Mouse (Mus musculus) Patski (cell line): ENCODE results near the gene Enox1. TPM values are rescaled to one million over a fixed set of nuclear protein-coding genes. Genes with fewer than 3 reads are reported as not detected.

Source experiments
- ATAC-seq: fragments of 100-300 bp; one replicate; pipeline ENCODE4 v1.8.0; 2021
- CTCF ChIA-PET: fragments of 350-600 bp; sonication (Branson Sonifier 250); formaldehyde crosslinking; loops from one replicate; lab custom pipeline; 2022; ENCODE audit warnings: inconsistent platforms; lab: Charles Lee
- POLR2A ChIA-PET: fragments of 350-600 bp; sonication (Branson Sonifier 250); formaldehyde crosslinking; loops from one replicate; lab custom pipeline; 2022; ENCODE audit warnings: antibody characterized with exemption, inconsistent platforms; lab: Charles Lee
- DNase-seq: peaks from one replicate; pipeline ENCODE4 v3.0.0-alpha.2; 2011; ENCODE audit warnings: low read depth, low spot score
- H3K27me3 ChIP-seq: fragments of 371-371 bp; one replicate; pipeline ENCODE4 v1.5.1; 2021
- CTCF ChIP-seq: fragments of 100-300 bp; IDR thresholded peaks from one replicate; pipeline ENCODE4 v1.5.1; 2021
- in situ Hi-C: fragments of 300-500 bp; cut with MboI; formaldehyde crosslinking; loops from 3 replicates; pipeline ENCODE4 v1.11.1; 2018; ENCODE audit warnings: low pct_unique_long_range_greater_than_20kb, mixed read lengths
- polyA plus RNA-seq: library from polyadenylated mRNA; unstranded; gene quantifications from one replicate; pipeline ENCODE4 v1.2.3, GENCODE M21; 2021

The Enox1 gene
- polyA plus RNA-seq, 1 experiment from 2014 or later, result 2.4 TPM

DNA sequence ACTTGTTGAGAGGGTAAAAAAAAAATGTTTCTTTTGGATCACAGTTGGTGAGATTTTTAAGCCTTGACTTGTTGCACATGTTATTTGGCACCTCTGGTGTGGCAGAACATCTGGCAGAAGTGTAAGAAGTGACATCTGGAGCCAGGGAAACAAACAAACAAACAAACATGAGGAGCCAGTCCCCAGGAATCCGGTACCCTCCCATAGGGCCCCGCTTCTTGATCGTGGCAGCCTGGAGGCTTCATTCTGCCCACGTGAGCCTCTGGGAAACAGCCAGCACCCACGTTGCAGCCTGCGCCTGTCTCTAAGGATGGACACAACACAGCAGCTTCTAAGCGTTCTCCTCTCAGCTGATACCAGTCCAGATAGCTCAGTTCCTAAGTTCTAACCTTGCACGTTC is 211.8 kb downstream of the Enox1 start:
- no peak for TF ChIP-seq CTCF
- ChIA-PET CTCF (no interaction called here), POLR2A (no interaction called here)
- no peak for ATAC-seq
- no peaks in the 10 kb centered on the region for H3K27me3 ChIP-seq
- no peak for DNase-seq
- in situ Hi-C loops, result no loop called here

DNA sequence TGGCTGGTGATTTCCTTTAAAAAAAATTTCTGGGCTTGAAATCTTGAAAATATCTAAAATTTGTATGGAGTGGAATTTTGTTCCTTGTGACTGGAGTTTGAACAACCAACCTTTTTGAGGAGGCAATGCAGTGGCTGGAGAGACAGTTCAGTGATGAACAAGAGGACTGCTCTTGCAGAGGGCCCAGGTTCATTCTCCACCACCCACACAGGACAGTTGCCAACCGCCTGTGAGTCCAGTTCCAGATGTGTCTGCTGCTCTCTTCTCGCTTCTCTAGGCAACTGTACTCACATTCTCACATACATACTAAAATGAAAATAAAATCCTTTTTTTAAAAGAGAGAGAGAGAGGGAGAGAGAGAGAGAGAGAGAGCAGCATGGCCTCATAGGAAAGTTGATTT is 212.5 kb downstream of the Enox1 start:
- ATAC-seq (no peak), DNase-seq (no peak)
- in situ Hi-C loops, result no loop called here
- ChIA-PET POLR2A (no interaction called here), CTCF (no interaction called here)
- TF ChIP-seq CTCF, result no peak
- no peaks in the 10 kb centered on the region for H3K27me3 ChIP-seq

DNA sequence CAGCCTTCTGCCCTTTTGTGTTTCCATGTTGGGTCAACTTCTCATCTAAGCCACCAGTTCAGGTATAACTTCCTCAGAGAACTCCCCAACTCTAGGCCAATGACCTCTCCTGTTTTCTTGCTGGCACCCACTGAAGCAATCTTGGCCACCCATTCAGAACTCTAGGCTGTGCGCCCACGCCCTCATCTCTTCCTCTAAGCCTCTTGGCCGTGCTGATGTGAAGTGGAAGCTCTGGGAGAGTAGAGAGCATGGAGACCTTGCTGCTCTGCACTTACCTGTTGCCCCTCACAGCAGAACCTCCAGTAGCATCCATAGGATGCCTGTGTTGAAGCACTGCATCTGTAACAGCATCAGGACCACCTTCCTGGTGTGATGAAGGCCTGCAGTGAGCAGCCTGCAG is 214.0 kb downstream of the Enox1 start:
- ATAC-seq, result no peak

DNA sequence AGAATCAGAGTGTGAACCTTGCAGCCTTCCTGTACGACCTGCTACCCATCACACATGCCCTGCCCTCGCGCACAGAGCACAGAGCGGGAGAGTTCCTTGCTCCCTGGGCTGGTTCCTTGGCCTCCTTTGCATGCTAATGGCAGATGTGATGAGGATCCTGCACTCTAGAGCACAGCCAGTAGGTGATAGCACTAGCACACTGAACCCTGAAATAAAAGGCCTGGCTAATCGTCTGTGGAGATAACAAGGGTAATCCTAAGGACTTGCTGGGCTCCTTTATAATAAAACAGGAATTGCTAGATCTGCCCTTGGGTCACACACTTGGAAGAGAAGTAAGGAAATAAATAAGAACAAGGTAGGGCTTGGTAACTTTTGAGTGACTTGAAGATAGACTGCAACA is 215.4 kb downstream of the Enox1 start:
- no peaks in the 10 kb centered on the region for H3K27me3 ChIP-seq
- ChIA-PET CTCF (no interaction called here), POLR2A (no interaction called here)
- no peak for TF ChIP-seq CTCF
- in situ Hi-C loops, result no loop called here
- no peak for DNase-seq
- no peak for ATAC-seq

More for the DNA sequence above, 214.0 kb downstream of the Enox1 start:
- no peak for TF ChIP-seq CTCF
- in situ Hi-C loops, result no loop called here
- CTCF ChIA-PET, result no interaction called here
- no peaks in the 10 kb centered on the region for H3K27me3 ChIP-seq
- no peak for DNase-seq
- POLR2A ChIA-PET, result no interaction called here

DNA sequence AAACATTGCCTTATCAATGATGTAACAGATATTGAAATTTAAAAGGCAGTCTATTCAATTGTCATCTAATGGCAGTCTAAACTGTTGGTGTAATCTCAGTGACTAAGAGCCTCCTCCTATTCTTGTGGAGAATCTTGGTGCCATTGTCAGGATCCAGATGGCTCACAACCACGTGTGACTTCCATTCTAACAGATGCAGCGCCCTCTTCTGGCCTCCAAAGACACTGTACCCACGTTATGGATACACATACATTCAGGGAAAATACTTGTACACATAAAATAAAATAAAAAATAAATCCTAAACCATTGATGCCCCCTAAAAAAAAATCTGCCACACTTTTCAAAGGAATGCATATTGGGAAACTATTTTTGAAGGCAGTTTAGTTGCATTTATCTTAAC is 216.6 kb downstream of the Enox1 start:
- H3K27me3 ChIP-seq, result no peaks in the 10 kb centered on the region
- no peak for TF ChIP-seq CTCF
- POLR2A ChIA-PET, result no interaction called here
- CTCF ChIA-PET, result no interaction called here
- in situ Hi-C loops, result no loop called here
- no peak for DNase-seq
- ATAC-seq, result no peak

DNA sequence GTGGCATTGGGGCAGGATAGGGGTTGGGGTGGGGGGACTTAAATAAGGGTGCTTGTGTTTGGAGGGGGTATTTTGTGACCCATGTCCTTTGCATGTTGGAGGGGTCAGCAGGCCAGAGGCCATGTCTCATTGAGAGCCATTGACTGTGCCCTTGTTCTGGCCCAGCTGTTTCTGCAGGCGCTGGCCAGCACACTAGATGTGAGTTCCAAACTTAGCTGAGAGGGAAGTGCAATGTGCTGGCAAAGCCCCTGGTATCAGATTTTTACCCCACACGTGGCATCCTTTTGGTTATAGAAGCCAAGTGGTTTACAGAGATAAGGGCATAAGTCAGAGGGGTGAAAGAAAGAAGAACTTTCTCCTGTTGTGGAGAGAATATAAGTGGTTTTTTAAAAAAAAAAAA is 218.5 kb downstream of the Enox1 start:
- no peaks in the 10 kb centered on the region for H3K27me3 ChIP-seq
- in situ Hi-C loops, result no loop called here
- TF ChIP-seq CTCF, result no peak
- POLR2A ChIA-PET, result interaction anchor here (0.7 kb wide), 1 partner anchor 61 kb away, joined by 5 read pairs; no protein-coding TSS in a partner anchor
- no peak for ATAC-seq
- CTCF ChIA-PET, result no interaction called here
- DNase-seq, result no peak

DNA sequence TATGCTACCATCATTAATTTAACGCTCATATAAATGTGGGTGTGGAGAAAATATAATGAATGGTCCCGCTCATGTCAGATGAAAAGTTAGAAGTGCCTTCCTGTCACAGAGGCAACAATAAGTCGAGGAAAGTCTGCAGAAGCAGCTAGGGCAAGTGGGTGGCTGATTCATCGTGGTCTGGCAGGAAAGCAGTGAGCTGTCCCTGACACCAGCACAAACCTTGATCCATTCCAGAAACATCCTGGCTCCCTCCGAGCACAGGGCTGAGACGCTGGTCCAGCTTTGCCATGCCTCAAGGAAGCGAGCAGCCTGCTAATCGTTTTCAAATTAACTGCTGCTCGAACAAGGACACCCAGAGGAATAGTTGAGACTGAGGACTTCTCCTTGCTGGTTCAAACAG is 219.1 kb downstream of the Enox1 start:
- TF ChIP-seq CTCF, result no peak
- DNase-seq, result no peak

DNA sequence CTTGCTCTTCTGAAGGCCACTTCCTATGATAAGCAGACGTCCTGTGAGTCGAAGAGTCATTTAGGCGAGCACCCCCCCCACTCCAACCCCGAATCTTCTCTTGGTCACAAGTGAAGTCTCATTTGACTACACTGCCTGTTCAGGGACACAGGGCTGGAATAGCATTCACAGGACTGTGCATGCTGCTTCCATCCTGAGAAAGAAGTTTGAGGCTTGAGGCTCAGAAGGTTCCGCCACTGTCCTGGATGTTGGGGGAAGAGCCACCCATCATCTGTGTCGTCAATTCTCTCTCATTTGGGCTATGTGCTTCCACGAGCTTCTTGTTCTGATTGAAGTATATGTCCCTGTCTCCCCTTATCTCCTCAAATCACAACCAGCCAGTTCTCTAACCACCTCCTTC is 220.2 kb downstream of the Enox1 start:
- no peak for DNase-seq
- CTCF ChIA-PET, result interaction anchor here (1.3 kb wide), 1 partner anchor 14 kb away, joined by 4 read pairs; no protein-coding TSS in a partner anchor
- in situ Hi-C loops, result no loop called here

More for the DNA sequence above, 219.1 kb downstream of the Enox1 start:
- CTCF ChIA-PET, result no interaction called here
- peak; percentile 89 for ATAC-seq
- in situ Hi-C loops, result no loop called here
- POLR2A ChIA-PET, result interaction anchor here (0.7 kb wide), 1 partner anchor 61 kb away, joined by 5 read pairs; no protein-coding TSS in a partner anchor
- no peaks in the 10 kb centered on the region for H3K27me3 ChIP-seq

DNA sequence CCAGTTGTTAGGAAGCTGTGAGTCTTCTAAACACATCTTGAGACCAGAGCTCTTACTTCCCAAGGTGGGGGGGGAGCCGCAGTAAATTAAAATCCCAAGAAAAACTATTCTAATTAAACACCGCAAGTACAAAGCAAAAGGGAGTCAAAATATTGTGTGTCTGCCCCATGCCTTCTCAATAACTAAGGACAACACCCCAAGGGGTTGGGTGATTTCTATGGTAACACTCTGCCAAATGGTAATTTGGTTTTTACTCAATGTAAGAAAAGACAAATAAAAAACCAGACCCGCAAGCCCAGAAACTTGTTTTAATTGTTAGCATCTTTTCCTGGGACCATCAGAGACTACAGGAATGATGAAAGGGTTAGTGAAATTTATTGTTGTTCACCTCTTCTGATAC is 220.9 kb downstream of the Enox1 start:
- ChIA-PET CTCF (interaction anchor here (1.3 kb wide), 1 partner anchor 14 kb away, joined by 4 read pairs; no protein-coding TSS in a partner anchor), POLR2A (no interaction called here)
- no peak for TF ChIP-seq CTCF
- H3K27me3 ChIP-seq, result no peaks in the 10 kb centered on the region
- no peak for ATAC-seq
- no peak for DNase-seq
- in situ Hi-C loops, result no loop called here

More for the DNA sequence above, 220.2 kb downstream of the Enox1 start:
- no peaks in the 10 kb centered on the region for H3K27me3 ChIP-seq
- POLR2A ChIA-PET, result no interaction called here
- no peak for ATAC-seq
- no peak for TF ChIP-seq CTCF

DNA sequence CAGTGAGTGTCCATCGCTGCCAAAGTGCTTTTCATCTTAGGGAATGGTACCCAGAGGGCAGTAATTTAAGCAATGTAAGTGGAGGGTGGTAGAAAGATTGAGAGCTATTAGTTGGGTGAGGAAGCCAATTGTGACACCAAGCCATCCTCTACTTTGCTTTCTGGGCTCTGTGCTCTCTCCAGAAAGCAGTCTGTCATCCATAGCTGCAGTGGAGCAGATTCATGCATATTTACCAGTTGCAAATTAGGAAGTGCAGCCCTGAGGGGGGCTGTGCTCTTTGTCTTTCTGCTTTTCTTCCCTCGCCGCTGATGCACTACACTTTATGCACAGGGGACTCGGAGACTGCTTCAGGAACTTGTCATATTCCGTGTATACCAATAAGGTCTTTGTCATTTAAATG is 221.3 kb downstream of the Enox1 start:
- H3K27me3 ChIP-seq, result no peaks in the 10 kb centered on the region
- CTCF ChIA-PET, result no interaction called here
- POLR2A ChIA-PET, result no interaction called here
- no peak for TF ChIP-seq CTCF
- DNase-seq, result no peak
- in situ Hi-C loops, result no loop called here
- ATAC-seq, result no peak

DNA sequence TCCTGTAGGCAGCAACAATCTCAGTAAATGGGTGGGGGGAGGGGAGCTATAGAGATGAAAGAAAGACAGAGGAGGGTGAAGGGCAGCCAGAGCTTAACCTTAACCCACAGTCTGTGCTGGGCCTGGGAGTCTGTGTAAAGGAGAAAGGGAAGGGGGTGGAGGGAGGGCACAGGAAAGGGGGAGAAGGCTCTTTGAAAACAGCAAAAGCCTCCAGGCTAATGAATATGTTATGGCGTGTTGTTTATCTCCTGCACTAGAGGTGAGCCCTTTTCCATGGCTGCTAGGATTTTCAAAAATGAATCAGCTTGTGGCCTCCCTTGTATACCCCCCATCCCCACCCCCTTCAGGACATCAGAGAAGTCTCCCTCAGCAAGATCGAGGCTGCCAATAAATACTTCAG is 225.0 kb downstream of the Enox1 start:
- no peaks in the 10 kb centered on the region for H3K27me3 ChIP-seq
- no peak for DNase-seq
- TF ChIP-seq CTCF, result no peak
- in situ Hi-C loops, result loop anchor here (10.0 kb wide), 1 partner anchor 227 kb away; the partner anchor contains the start of gene Enox1
- ChIA-PET POLR2A (no interaction called here), CTCF (no interaction called here)
- no peak for ATAC-seq

DNA sequence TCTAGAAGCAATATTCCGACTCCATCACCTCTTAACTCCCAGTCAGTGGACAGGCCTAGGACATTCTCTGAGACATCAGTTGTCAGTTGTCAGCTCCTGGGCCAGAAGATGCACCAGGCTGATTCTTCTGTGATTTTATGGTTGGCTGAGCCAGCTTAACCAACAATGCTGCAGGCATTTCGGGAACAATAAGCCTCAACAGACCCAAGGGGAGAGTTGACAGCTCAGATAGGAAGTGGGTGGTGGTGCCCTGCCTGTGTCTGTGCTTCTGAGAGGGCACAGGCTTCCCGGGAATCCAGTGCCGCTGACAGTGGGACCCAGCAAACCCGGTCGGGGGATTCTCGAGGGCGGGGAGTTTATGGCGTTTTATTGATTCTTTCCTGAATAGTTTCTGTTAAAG is 229.1 kb downstream of the Enox1 start:
- peak; percentile 37 for DNase-seq
- in situ Hi-C loops, result loop anchor here (10.0 kb wide), 1 partner anchor 231 kb away; the partner anchor contains the start of gene Enox1
- CTCF ChIA-PET, result interaction anchor here (1.1 kb wide), 1 partner anchor 9 kb away, joined by 4 read pairs; no protein-coding TSS in a partner anchor
- peak; percentile 82 for ATAC-seq
- no peak for TF ChIP-seq CTCF
- H3K27me3 ChIP-seq, result no peaks in the 10 kb centered on the region
- POLR2A ChIA-PET, result no interaction called here
